Mouse (Mus musculus): Measurements from ENCODE around the gene Knop1. TPM values are rescaled to one million over a fixed set of nuclear protein-coding genes. Genes with fewer than 3 reads are reported as not detected.

Knop1 gene
- total and polyA plus RNA-seq, 3 experiments, result 5.3 to 14.0 (median 13.7) TPM

DNA sequence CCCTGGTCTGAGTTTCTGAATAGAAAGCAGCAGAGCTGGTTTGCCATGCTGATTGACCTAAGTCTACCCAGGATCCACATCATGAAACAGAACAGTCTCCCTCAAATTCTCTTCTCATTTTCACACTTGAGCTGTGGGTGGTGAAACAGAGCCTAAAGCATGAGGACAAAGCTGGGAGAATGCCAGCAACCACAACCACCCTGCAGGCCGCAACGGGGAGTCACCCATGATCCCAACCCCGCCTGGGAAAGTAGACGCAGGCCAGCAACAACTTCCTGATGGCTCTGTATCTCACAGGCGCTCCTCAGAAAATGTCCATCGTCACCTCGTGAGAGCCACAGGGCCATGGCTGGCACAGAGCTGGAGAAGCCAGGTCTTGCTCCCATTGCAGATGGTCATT lies 4.5 kb downstream of the Knop1 start:
- 27% methylated on average over 7 of the region's 7 CpGs for WGBS
- no peak for TF ChIP-seq POLR2A (IDR thresholded peaks at IDR 0.05; ENCODE audit: insufficient read depth, low read depth, low read length)
- H3K27me3 ChIP-seq (ENCODE audit: control insufficient read depth, insufficient read depth, low read length), result no peaks in the 10 kb centered on the region
- intact Hi-C loops (cut with DNase I), result no loop called here
- no peak overlapping the region for H3K4me3 ChIP-seq
- peaks cover 9% of the 10 kb centered on the region for H3K36me3 ChIP-seq (ENCODE audit: control insufficient read depth, insufficient read depth, low read length)
- H3K27ac ChIP-seq, result no peak overlapping the region; the same call in 1 of the 2 replicates
- peaks cover 13% of the 10 kb centered on the region for H3K4me1 ChIP-seq (ENCODE audit: control insufficient read depth, insufficient read depth, low read length)
- no peak overlapping the region for H3K9ac ChIP-seq (ENCODE audit: low read depth, low read length)
- no peaks in the 10 kb centered on the region for H3K79me2 ChIP-seq (replicated peaks; ENCODE audit: control insufficient read depth, insufficient read depth, low read length)
- DNase-seq, result peak in 1 of 2 experiments; percentile 56

DNA sequence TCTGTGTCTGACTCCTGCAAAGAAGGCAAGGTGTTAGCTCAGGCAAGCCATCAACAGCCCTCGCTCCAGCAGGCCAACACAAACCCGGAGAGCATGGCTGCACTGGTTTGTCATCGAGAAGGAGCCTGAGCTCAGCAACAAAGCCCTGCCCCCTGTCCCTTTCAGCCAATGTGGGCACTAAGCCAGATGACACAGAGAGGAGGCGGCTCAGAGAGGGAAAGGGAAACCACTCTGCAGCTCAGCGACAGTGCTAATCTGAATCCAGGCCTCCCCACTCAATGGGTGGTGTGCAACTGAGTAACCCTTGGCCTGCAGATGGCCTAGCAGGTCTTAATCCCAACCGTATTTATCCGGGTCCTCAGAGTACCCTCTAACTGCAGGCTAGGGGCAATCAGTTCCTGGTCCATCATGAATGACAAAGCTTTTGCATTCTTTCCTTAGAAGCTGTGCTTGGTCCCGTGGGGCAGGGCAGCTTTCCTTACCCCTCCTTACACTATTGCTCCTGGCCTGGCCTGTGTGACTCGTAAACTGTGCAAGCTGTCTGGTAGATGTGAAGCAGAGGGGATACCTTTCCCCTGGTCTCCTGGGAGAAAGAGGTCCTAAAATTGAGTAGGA lies 5.3 kb downstream of the Knop1 start:
- WGBS, result 27% methylated on average over 9 of the region's 9 CpGs
- no peak for TF ChIP-seq CTCF (IDR thresholded peaks at IDR 0.05)
- no peak for TF ChIP-seq POLR2A (IDR thresholded peaks at IDR 0.05; ENCODE audit: insufficient read depth, low read depth, low read length)
- TF ChIP-seq EP300 (IDR thresholded peaks at IDR 0.05; ENCODE audit: insufficient read depth, low read depth, low read length), result no peak
- Histone ChIP-seq H3K27me3 (ENCODE audit: control insufficient read depth, insufficient read depth, low read length) (no peaks in the 10 kb centered on the region), H3K9ac (ENCODE audit: low read depth, low read length) (no peak overlapping the region), H3K36me3 (ENCODE audit: control insufficient read depth, insufficient read depth, low read length) (peaks cover 9% of the 10 kb centered on the region), H3K4me1 (ENCODE audit: control insufficient read depth, insufficient read depth, low read length) (peaks cover 12% of the 10 kb centered on the region), H3K27ac (no peak overlapping the region), H3K4me3 (no peak overlapping the region), H3K79me2 (replicated peaks; ENCODE audit: control insufficient read depth, insufficient read depth, low read length) (no peaks in the 10 kb centered on the region)
- intact Hi-C loops (cut with DNase I), result no loop called here
- peak; percentile 50 to 57 for DNase-seq

DNA sequence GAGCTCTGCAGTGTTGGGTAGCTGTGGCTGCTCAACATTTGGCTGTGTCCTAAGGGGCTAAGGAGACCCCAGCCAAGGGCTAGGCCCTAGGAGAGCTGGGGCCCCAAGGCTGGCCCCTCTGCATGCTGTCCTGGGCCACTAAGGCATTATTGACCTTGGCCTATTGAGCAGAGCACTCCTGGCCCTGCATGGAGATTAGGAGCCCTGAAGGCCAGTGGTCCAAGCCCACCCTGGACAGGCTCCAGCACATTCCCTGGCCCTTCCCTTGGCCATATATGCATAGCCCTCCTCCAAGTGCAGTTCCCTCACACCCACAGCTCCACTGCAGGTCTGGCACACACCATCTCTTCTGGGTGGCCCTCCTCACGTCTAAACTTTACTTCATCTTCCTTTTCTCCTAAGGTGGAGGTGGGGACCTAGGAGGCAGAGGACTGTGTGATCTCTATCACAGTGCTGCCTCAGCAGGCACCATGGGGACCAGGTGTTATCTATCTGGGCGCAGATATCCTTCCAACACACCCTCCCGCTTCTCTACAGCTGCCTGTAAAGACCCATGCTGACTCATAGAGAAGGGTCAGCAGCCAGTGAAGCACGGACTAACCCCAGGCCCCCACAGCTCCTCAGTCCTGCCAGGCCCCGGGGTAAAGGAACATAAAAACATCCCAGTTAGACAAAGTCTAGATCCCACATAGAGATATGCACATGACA lies 6.4 kb downstream of the Knop1 start:
- WGBS, result 77% methylated on average over 5 of the region's 5 CpGs
- DNase-seq, result no peak
- Histone ChIP-seq H3K4me3 (no peak overlapping the region), H3K27ac (no peak overlapping the region), H3K36me3 (ENCODE audit: control insufficient read depth, insufficient read depth, low read length) (peaks cover 9% of the 10 kb centered on the region), H3K4me1 (ENCODE audit: control insufficient read depth, insufficient read depth, low read length) (peaks cover 12% of the 10 kb centered on the region), H3K27me3 (ENCODE audit: control insufficient read depth, insufficient read depth, low read length) (no peaks in the 10 kb centered on the region), H3K9ac (ENCODE audit: low read depth, low read length) (no peak overlapping the region), H3K79me2 (replicated peaks; ENCODE audit: control insufficient read depth, insufficient read depth, low read length) (no peaks in the 10 kb centered on the region)
- intact Hi-C loops (cut with DNase I), result no loop called here
- TF ChIP-seq CTCF (IDR thresholded peaks at IDR 0.05), result no peak
- no peak for TF ChIP-seq POLR2A (IDR thresholded peaks at IDR 0.05; ENCODE audit: insufficient read depth, low read depth, low read length)
- TF ChIP-seq EP300 (IDR thresholded peaks at IDR 0.05; ENCODE audit: insufficient read depth, low read depth, low read length), result no peak

- Histone ChIP-seq H3K27me3 (ENCODE audit: control insufficient read depth, insufficient read depth, low read length) (no peaks in the 10 kb centered on the region), H3K9ac (ENCODE audit: low read depth, low read length) (no peak overlapping the region), H3K4me1 (ENCODE audit: control insufficient read depth, insufficient read depth, low read length) (peaks cover 10% of the 10 kb centered on the region), H3K4me3 (no peak overlapping the region), H3K36me3 (ENCODE audit: control insufficient read depth, insufficient read depth, low read length) (peaks cover 9% of the 10 kb centered on the region), H3K79me2 (replicated peaks; ENCODE audit: control insufficient read depth, insufficient read depth, low read length) (no peaks in the 10 kb centered on the region), H3K27ac (no peak overlapping the region)
- 48% methylated on average over 10 of the region's 10 CpGs for WGBS
- no peak for DNase-seq
- TF ChIP-seq POLR2A (IDR thresholded peaks at IDR 0.05; ENCODE audit: insufficient read depth, low read depth, low read length) (no peak), EP300 (IDR thresholded peaks at IDR 0.05; ENCODE audit: insufficient read depth, low read depth, low read length) (no peak), CTCF (IDR thresholded peaks at IDR 0.05) (no peak)
- intact Hi-C loops (cut with DNase I), result no loop called here
Measured at GRCm38 (mm10) chr7:118848796-118849195, 7.3 kb downstream of the Knop1 start.

DNA sequence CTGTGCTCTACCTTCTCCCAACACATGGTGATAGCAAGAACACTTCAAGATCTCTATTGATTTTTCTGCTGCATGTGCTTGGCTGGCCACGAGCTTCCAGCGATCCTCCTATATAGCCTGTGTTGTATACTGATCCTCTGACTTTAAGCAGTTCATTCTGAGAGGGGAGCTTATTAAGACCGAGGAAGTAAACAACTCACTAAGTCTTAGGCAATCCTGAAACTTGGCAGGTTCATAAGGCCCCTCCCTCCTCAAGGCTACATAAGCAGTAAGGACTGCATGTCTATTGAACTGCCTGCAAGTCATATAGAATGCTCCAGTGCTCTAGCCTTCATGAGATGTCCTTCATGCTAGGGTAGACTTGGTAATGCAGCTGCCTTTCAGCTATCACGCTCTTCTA lies 9.7 kb downstream of the Knop1 start:
- Histone ChIP-seq H3K4me3 (no peak overlapping the region), H3K27me3 (ENCODE audit: control insufficient read depth, insufficient read depth, low read length) (no peaks in the 10 kb centered on the region), H3K27ac (no peak overlapping the region), H3K79me2 (replicated peaks; ENCODE audit: control insufficient read depth, insufficient read depth, low read length) (no peaks in the 10 kb centered on the region), H3K9ac (ENCODE audit: low read depth, low read length) (no peak overlapping the region), H3K36me3 (ENCODE audit: control insufficient read depth, insufficient read depth, low read length) (peaks cover 5% of the 10 kb centered on the region), H3K4me1 (ENCODE audit: control insufficient read depth, insufficient read depth, low read length) (peaks cover 11% of the 10 kb centered on the region)
- 87% methylated on average over 4 of the region's 4 CpGs for WGBS
- intact Hi-C loops (cut with DNase I), result no loop called here
- DNase-seq, result no peak
- TF ChIP-seq CTCF (IDR thresholded peaks at IDR 0.05) (no peak), EP300 (IDR thresholded peaks at IDR 0.05; ENCODE audit: insufficient read depth, low read depth, low read length) (no peak), POLR2A (IDR thresholded peaks at IDR 0.05; ENCODE audit: insufficient read depth, low read depth, low read length) (no peak)

DNA sequence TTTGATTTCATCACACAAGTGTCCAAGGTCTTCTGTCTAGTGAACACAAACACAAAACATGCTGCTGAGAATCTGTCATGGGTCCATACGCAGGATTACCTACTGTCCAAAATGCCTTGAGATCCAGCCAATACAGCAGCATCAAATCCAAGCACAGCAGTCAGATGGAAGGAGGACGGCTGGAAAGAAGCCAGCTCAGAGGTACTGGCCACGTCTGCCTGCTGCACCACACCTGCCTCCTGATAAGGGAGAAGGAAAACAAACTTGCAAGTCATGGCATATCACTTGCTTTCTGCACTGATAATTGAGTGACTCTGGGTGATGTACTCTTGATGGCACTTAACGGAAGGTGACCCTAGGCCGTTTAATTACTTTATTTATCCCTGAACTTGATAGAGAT lies 10.9 kb downstream of the Knop1 start:
- peaks cover 5% of the 10 kb centered on the region for H3K36me3 ChIP-seq (ENCODE audit: control insufficient read depth, insufficient read depth, low read length)
- H3K9ac ChIP-seq (ENCODE audit: low read depth, low read length), result no peak overlapping the region
- no peaks in the 10 kb centered on the region for H3K27me3 ChIP-seq (ENCODE audit: control insufficient read depth, insufficient read depth, low read length)
- H3K4me1 ChIP-seq (ENCODE audit: control insufficient read depth, insufficient read depth, low read length), result peaks cover 5% of the 10 kb centered on the region
- H3K27ac ChIP-seq, result no peak overlapping the region
- no peaks in the 10 kb centered on the region for H3K79me2 ChIP-seq (replicated peaks; ENCODE audit: control insufficient read depth, insufficient read depth, low read length)
- TF ChIP-seq CTCF (IDR thresholded peaks at IDR 0.05) (no peak), EP300 (IDR thresholded peaks at IDR 0.05; ENCODE audit: insufficient read depth, low read depth, low read length) (no peak), POLR2A (IDR thresholded peaks at IDR 0.05; ENCODE audit: insufficient read depth, low read depth, low read length) (no peak)
- WGBS, result 59% methylated on average over 5 of the region's 5 CpGs
- intact Hi-C loops (cut with DNase I), result no loop called here
- H3K4me3 ChIP-seq, result no peak overlapping the region
- DNase-seq, result no peak

All from heart, adult 2 months (tissue).